ENCODE assay signal across 11 mouse cellular contexts in the genomic region with DNA sequence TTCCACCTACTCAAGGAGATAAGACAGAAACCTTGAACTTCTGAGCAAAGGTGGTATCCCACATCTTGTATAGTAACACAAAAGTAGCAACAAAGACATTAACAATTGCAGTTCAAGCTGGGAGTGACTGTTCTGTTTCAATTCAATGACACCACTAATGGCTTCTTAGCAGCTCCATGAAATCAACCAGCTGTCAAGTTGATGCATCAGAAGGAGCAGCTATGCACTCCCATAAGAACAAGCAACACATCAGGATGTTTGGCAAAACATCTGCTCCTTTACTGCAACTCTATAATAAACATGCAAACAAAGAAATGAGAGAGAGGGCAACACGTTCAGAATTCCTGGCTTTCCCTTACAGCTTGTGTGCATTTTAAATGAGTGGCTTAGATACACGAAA.
A peak's percentile ranks its signal among the peaks of the same experiment; 100 is the strongest.
DNase-seq lines count a peak whose midpoint lies in the region; ATAC-seq lines count a peak whose summit lies in the region.
"Had no signal": no experiment of that assay in that cellular context is flagged by ENCODE, and none has a peak within 500 bp of the region (broad histone marks: within the 10 kb centered on the region; RNA-seq: fewer than 3 reads in every experiment).

No protein-coding gene starts in this region.

- no peaks in the 10 kb centered on the region for H3K9me3 ChIP-seq in heart, embryonic 14.5 days (ENCODE audit: control insufficient read depth, low read length)
- H3K9me3 ChIP-seq in hindbrain, embryonic 10.5 days, result no peaks in the 10 kb centered on the region
- H3K9me3 ChIP-seq in midbrain, embryonic 11.5 days (ENCODE audit: control insufficient read depth, low read length), result no peaks in the 10 kb centered on the region
- H3K9me3 ChIP-seq: stomach, embryonic 15.5 days had no signal

- H3K4me3 ChIP-seq in heart, embryonic 14.5 days (ENCODE audit: control insufficient read depth in 1 of 2, insufficient read depth in 1 of 2, low read depth in 1 of 2, low read length in 2 of 2), result peak overlapping the region in 1 of 2 experiments; percentile 1; a peak in 1 of 4 replicates
- peak overlapping the region; percentile 94; the same call in 1 of the 2 replicates for H3K4me3 ChIP-seq in hindbrain, embryonic 10.5 days
- H3K4me3 ChIP-seq in midbrain, embryonic 11.5 days (ENCODE audit: low read depth, low read length), result no peak overlapping the region
- H3K4me3 ChIP-seq: stomach, embryonic 15.5 days had no signal

- no peak overlapping the region for H3K9ac ChIP-seq in heart, embryonic 14.5 days (ENCODE audit: low read length)
- no peak overlapping the region for H3K9ac ChIP-seq in midbrain, embryonic 11.5 days (ENCODE audit: low read length)
- H3K9ac ChIP-seq: stomach, embryonic 15.5 days had no signal

- 46% methylated on average over 2 of the region's 2 CpGs for WGBS in heart, embryonic 14.5 days
- 41% methylated on average over 2 of the region's 2 CpGs for WGBS in hindbrain, embryonic 10.5 days
- WGBS in midbrain, embryonic 11.5 days, result 32% methylated on average over 2 of the region's 2 CpGs

- no peaks in the 10 kb centered on the region for H3K27me3 ChIP-seq in heart, embryonic 14.5 days (ENCODE audit: control insufficient read depth, insufficient read depth, low read length)
- H3K27me3 ChIP-seq in hindbrain, embryonic 10.5 days (ENCODE audit: insufficient read depth, poor library complexity, severe bottlenecking), result no peaks in the 10 kb centered on the region
- H3K27me3 ChIP-seq in midbrain, embryonic 11.5 days (ENCODE audit: control insufficient read depth, insufficient read depth, low read length), result no peaks in the 10 kb centered on the region
- H3K27me3 ChIP-seq: CH12.LX; stomach, embryonic 15.5 days had no signal

- H3K4me1 ChIP-seq in heart, embryonic 14.5 days (ENCODE audit: control insufficient read depth in 2 of 2, insufficient read depth in 2 of 2, low read length in 2 of 2), result peaks cover 4 to 41% of the 10 kb centered on the region in 2 experiments; a peak in 3 of 4 replicates
- peaks cover 64% of the 10 kb centered on the region for H3K4me1 ChIP-seq in hindbrain, embryonic 10.5 days (replicated peaks)
- H3K4me1 ChIP-seq in midbrain, embryonic 11.5 days (ENCODE audit: control insufficient read depth, insufficient read depth, low read length), result peaks cover 26% of the 10 kb centered on the region

- peak overlapping the region; percentile 30 to 53; a peak in 3 of 4 replicates for H3K27ac ChIP-seq in heart, embryonic 14.5 days (replicated peaks in 1 of 2; ENCODE audit: control insufficient read depth in 1 of 2, insufficient read depth in 1 of 2, low read depth in 2 of 2, low read length in 2 of 2)
- peak overlapping the region; percentile 66 for H3K27ac ChIP-seq in hindbrain, embryonic 10.5 days
- no peak overlapping the region; the same call in 1 of the 2 replicates for H3K27ac ChIP-seq in midbrain, embryonic 11.5 days (ENCODE audit: low read depth, low read length)
- H3K27ac ChIP-seq: stomach, embryonic 15.5 days had no signal

- intact Hi-C loops in heart, postnatal 25 days (cut with DNase I), result loop anchor here (5.0 kb wide), 2 partner anchors 40 to 85 kb away; no protein-coding TSS in a partner anchor

- DNase-seq in heart, postnatal 25 days (ENCODE audit: low spot score), result no peak
- peak; percentile 30 for DNase-seq in adipocyte (ENCODE audit: low spot score)
- DNase-seq in hindbrain, embryonic 10.5 days (ENCODE audit: low spot score), result no peak
- peak; percentile 84 for DNase-seq in midbrain, embryonic 11.5 days (ENCODE audit: low spot score, missing footprints)
- no peak for DNase-seq in layer of hippocampus, adult 9-11 months
- DNase-seq in layer of hippocampus, adult 11-12 months (ENCODE audit: low spot score), result no peak
- no peak for DNase-seq in cerebellum, adult 8-10 months
- DNase-seq: adrenal gland, postnatal 10 days had no signal

- peak overlapping the region; percentile 67 for H3K4me2 ChIP-seq in heart, embryonic 14.5 days (ENCODE audit: low read length)
- H3K4me2 ChIP-seq in midbrain, embryonic 11.5 days, result peak overlapping the region; percentile 26; the same call in 1 of the 2 replicates

- ATAC-seq in heart, embryonic 14.5 days (ENCODE audit: insufficient number of reproducible peaks, insufficient read depth, low FRiP score, low read depth), result no peak
- no peak for ATAC-seq in midbrain, embryonic 11.5 days (ENCODE audit: low FRiP score)

- H3K36me3 ChIP-seq in heart, embryonic 14.5 days (ENCODE audit: control insufficient read depth, insufficient read depth, low read length), result no peaks in the 10 kb centered on the region
- peaks cover 2% of the 10 kb centered on the region; the same call in 1 of the 2 replicates for H3K36me3 ChIP-seq in hindbrain, embryonic 10.5 days
- no peaks in the 10 kb centered on the region for H3K36me3 ChIP-seq in midbrain, embryonic 11.5 days (ENCODE audit: control insufficient read depth, insufficient read depth, low read length)
- H3K36me3 ChIP-seq: stomach, embryonic 15.5 days had no signal

Comparison
In these comparisons a context has a peak if more than half of its experiments do, and no peak if none do; other contexts are left out.
1. DNase-seq: peak in adipocyte (single experiment) and midbrain, embryonic 11.5 days (single experiment); none in heart, postnatal 25 days (single experiment), hindbrain, embryonic 10.5 days (single experiment), layer of hippocampus, adult 9-11 months (single experiment), layer of hippocampus, adult 11-12 months (single experiment) and cerebellum, adult 8-10 months (single experiment).